Mouse (Mus musculus) brain, adult 2 months (tissue): ENCODE measurements around the gene Zfp442.
"Not testable (repeated sequence)": the region's sequence is repeated elsewhere in the genome, so short reads cannot be mapped to it uniquely, and the experiment has no call there.

Experiments used
- DNase-seq: peaks from one replicate; pipeline ENCODE4 v3.0.0; 2011; ENCODE audit warnings: low read depth, low spot score

Gene Zfp442

GRCm38 (mm10) chr2:150451180-150451919, at the start of gene Zfp442:
Zfp442 (minus strand) TSS chr2:150451486.
- DNase-seq, result peak; percentile 86

- DNase-seq, result peak; percentile 0
These were observed 49.1 kb upstream of the Zfp442 start for GRCm38 (mm10) chr2:150500124-150500973.

GRCm38 (mm10) chr2:150493031-150493430, 41.7 kb upstream of the Zfp442 start:
- DNase-seq, result no peak

GRCm38 (mm10) chr2:150484939-150485778, 33.9 kb upstream of the Zfp442 start, which contains the start of gene Zfp345:
Zfp345 (minus strand) TSS chr2:150485091.
- not testable (repeated sequence) for DNase-seq

- DNase-seq, result not testable (repeated sequence)
These were observed 12.2 kb downstream of the Zfp442 start for GRCm38 (mm10) chr2:150439084-150439483.

- not testable (repeated sequence) for DNase-seq
These were observed 39.1 kb downstream of the Zfp442 start for GRCm38 (mm10) chr2:150412146-150412545.

- no peak for DNase-seq
These were observed 61.1 kb downstream of the Zfp442 start for GRCm38 (mm10) chr2:150390198-150390597.

GRCm38 (mm10) chr2:150385553-150386106, 65.7 kb downstream of the Zfp442 start:
- DNase-seq, result not testable (repeated sequence)

- DNase-seq, result no peak
These were observed 88.4 kb downstream of the Zfp442 start for GRCm38 (mm10) chr2:150362878-150363229.

- peak; percentile 95 for DNase-seq
These were observed 89.0 kb downstream of the Zfp442 start, which contains the start of gene 3300002I08Rik for GRCm38 (mm10) chr2:150362113-150362877. 3300002I08Rik (minus strand) TSS chr2:150362765.
